Mouse (Mus musculus): ENCODE results near the gene Sec23ip. TPM values are rescaled to one million over a fixed set of nuclear protein-coding genes. Genes with fewer than 3 reads are reported as not detected.
A peak's percentile ranks its signal among the peaks of the same experiment; 100 is the strongest.
"Not testable (repeated sequence)": the region's sequence is repeated elsewhere in the genome, so short reads cannot be mapped to it uniquely, and the experiment has no call there.

The Sec23ip gene
- polyA plus RNA-seq (2016; fragmentation: Nextera tagmentation; extraction: Ambion mirVana), result 27.4 and 27.7 TPM in 2 replicates

DNA sequence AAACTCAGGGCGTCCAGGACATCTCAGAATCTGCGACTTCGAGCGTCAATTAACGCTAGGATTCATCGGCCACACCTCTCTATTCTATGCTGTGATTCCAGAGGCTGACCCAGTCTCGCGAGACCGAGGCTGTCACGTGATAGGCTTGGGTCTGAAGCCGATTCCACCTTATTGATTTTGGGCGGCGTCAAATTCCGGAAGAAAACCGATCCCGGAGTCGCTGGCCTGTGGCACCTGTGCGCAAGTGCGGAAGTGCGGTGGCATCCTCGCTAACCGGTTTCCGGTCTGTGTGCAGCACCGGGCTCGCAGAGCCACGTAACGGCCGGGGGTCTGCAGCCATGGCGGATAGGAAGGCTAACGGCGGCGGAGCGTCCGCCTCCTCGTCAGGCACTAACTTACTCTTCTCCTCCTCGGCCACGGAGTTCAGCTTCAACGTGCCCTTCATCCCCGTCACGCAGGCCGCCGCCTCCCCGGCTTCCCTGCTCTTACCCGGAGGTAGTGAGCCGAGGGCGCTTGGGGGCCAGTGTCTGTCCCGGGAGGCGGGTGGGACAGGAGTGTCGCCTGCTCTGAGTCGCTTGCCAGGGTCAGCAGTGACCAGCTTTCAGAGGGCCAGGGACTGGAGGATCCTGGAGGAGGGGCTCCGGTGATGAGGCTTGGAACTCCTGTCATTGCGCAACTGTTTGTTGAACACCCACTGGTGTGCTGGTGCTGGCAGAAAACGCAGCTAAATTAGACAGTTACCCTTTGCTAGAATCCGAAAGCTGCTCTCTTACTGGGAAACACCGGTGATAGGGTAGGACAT, at the start of gene Sec23ip:
TSS of gene Sec23ip (plus strand) at position 260 of the 802 bp plus-strand sequence.
- peak within 1 kb of the TSS; percentile 82 for H3K4me2 ChIP-seq
- H3K9ac ChIP-seq, result peak within 1 kb of the TSS; percentile 91
- peaks cover 20% of the 10 kb centered on the region for H3K36me3 ChIP-seq
- peaks cover 55% of the 10 kb centered on the region for H3K4me1 ChIP-seq
- H3K9me3 ChIP-seq (replicated peaks), result no peaks in the 10 kb centered on the region
- peaks cover 14% of the 10 kb centered on the region; the same call in 1 of the 2 replicates for H3K27me3 ChIP-seq (replicated peaks)
- peak; percentile 82 for ATAC-seq
- WGBS (ENCODE audit: insufficient replicate concordance), result under 1% methylated on average over 55 of the region's 55 CpGs
- peak within 1 kb of the TSS; percentile 82 for H3K27ac ChIP-seq
- peak within 1 kb of the TSS; percentile 96 for H3K4me3 ChIP-seq

DNA sequence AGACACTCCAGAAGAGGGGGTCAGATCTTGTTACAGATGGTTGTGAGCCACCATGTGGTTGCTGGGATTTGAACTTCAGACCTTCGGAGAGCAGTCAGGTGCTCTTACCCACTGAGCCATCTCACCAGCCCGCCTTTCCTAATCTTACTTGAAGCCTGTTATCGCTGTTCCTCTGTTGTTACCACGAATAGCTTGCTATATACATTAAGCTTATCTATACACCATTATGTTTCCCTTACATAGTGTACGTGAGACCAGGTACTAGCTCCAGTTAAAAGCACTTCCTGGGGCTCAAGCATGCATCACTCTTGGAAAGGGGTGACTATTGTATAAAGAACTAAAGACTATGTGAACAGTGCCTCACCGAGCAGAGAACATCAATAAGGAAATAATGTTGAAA, 44.8 kb upstream of the Sec23ip start:
- H3K9me3 ChIP-seq (replicated peaks); H3K27ac ChIP-seq; H3K4me3 ChIP-seq; H3K9ac ChIP-seq; H3K27me3 ChIP-seq (replicated peaks); H3K4me2 ChIP-seq; H3K4me1 ChIP-seq: not testable (repeated sequence)
- WGBS (ENCODE audit: insufficient replicate concordance), result 56% methylated on average over 6 of the region's 6 CpGs
- ATAC-seq, result peak; percentile 54; the same call in 1 of the 2 replicates
- peaks cover 90% of the 10 kb centered on the region for H3K36me3 ChIP-seq

DNA sequence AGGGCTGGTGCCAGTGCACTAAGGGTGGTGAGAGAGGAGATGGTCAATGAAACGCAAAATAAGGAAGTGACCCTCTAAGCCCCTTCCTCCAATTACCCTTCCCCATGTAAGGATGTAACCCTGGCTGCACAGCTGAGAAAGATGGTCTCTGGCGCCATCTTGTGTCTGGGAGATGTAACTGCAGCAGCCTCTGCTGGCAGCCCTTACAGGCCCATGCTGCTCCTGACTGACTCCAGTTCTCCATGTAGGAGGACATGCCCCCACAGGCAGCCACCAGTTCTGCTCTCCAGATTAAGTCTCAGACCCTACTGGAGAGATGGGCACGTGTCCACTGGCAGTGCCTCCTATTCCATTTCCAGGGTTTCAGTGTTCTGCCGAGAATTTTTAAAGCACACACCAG, 39.0 kb upstream of the Sec23ip start:
- no peak overlapping the region for H3K9ac ChIP-seq
- no peak overlapping the region for H3K4me3 ChIP-seq
- H3K4me1 ChIP-seq, result no peaks in the 10 kb centered on the region
- no peak overlapping the region for H3K4me2 ChIP-seq
- ATAC-seq, result peak; percentile 63
- H3K27me3 ChIP-seq (replicated peaks), result no peaks in the 10 kb centered on the region
- H3K9me3 ChIP-seq (replicated peaks), result no peaks in the 10 kb centered on the region
- 25% methylated on average over 4 of the region's 4 CpGs for WGBS (ENCODE audit: insufficient replicate concordance)
- peaks cover 96% of the 10 kb centered on the region for H3K36me3 ChIP-seq
- H3K27ac ChIP-seq, result no peak overlapping the region

DNA sequence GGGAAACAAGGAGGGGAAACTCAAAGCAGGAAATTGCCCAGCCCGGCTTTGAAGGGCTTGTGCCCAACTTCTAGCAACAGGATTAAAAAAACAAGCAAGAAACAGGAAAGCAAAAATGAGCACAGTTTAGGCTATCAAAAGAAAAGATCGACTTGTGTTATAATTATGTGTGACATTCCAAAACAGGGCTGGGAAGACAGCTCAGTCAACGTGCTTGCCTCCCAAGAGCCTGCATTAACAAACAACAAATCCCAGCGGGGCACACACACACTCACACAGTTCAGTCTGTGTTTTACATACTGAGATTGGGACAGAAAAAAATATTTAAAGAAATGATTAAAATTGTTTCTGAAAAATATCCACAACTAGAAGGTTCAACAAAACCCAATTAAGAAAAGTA, 26.8 kb upstream of the Sec23ip start:
- Histone ChIP-seq H3K4me1 (no peaks in the 10 kb centered on the region), H3K9ac (no peak overlapping the region), H3K4me2 (no peak overlapping the region), H3K27ac (no peak overlapping the region), H3K9me3 (replicated peaks) (no peaks in the 10 kb centered on the region), H3K36me3 (peaks cover 94% of the 10 kb centered on the region), H3K27me3 (replicated peaks) (no peaks in the 10 kb centered on the region), H3K4me3 (no peak overlapping the region)
- no peak for ATAC-seq
- WGBS (ENCODE audit: insufficient replicate concordance), result 72% methylated on average over 4 of the region's 4 CpGs

DNA sequence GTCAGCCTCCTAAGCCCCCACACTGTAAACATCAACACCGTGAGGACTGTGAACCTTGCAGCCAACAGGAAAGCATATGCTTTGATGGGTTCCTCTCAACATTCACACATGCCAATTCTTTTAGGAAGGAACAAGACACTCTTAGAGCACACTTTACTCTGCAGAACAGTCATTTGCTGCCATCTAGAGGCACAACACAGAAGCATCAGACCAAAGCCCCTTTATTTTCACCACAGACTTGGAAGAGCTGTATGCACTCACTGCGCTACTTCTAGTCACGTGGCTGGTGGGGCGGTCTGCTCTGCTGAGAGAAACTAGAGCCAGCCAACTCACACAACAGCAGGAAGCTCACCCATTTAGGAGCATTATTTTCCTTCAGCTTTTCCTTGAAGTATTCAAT, 20.0 kb upstream of the Sec23ip start:
- Histone ChIP-seq H3K27me3 (replicated peaks) (no peaks in the 10 kb centered on the region), H3K9ac (no peak overlapping the region), H3K27ac (0 out of 2 replicates have a peak overlapping the region, but pooled peaks have one; percentile 6), H3K9me3 (replicated peaks) (no peaks in the 10 kb centered on the region), H3K4me3 (no peak overlapping the region), H3K36me3 (peaks cover 49% of the 10 kb centered on the region), H3K4me1 (peaks cover 46% of the 10 kb centered on the region), H3K4me2 (no peak overlapping the region)
- peak; percentile 64; the same call in 1 of the 2 replicates for ATAC-seq
- WGBS (ENCODE audit: insufficient replicate concordance), result 47% methylated on average over 4 of the region's 4 CpGs

DNA sequence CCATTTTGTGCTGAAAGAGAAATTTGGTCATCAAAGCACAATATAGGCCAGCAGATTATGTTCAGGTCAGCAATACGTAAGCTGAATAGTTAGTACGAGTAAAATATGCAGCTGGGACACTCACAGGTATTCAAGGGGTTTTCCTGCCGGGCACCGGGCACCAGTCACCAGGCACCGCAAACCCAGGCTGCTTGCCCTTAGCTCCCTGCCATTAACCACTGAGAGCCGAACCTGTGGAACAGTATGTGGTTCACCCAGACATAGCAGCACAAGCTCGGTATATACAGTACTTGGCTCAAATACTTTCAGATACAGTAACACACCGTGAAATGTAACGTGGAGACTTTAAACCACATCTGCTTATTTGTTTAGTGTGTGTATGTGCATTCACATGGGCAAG, 19.6 kb upstream of the Sec23ip start:
- Histone ChIP-seq H3K36me3 (peaks cover 46% of the 10 kb centered on the region), H3K4me2 (no peak overlapping the region), H3K9me3 (replicated peaks) (no peaks in the 10 kb centered on the region), H3K27ac (no peak overlapping the region), H3K4me3 (no peak overlapping the region), H3K27me3 (replicated peaks) (no peaks in the 10 kb centered on the region), H3K4me1 (peaks cover 46% of the 10 kb centered on the region), H3K9ac (no peak overlapping the region)
- ATAC-seq, result no peak
- WGBS (ENCODE audit: insufficient replicate concordance), result 84% methylated on average over 9 of the region's 9 CpGs

DNA sequence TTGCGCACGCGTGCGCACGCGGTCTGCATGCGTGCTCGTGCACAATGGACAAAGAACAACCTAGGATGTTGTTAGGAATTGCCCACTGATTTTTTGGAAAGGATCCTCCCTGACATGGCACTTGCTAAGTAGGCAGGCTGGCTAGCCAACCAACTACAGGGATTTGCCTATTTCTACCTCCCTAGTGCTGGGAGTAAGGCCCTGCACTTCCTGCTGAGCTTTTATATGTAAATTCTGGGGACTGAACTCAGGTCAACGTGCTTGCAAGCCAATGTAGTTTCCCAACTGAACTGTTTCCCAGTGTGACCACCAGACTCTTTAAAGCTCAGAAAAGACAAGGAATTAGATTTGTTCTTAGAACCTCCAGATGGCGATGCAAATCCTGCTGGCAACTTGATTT, 17.7 kb upstream of the Sec23ip start:
- peaks cover 28% of the 10 kb centered on the region for H3K36me3 ChIP-seq
- no peaks in the 10 kb centered on the region for H3K9me3 ChIP-seq (replicated peaks)
- no peak overlapping the region for H3K4me3 ChIP-seq
- WGBS (ENCODE audit: insufficient replicate concordance), result 84% methylated on average over 10 of the region's 10 CpGs
- no peak overlapping the region for H3K9ac ChIP-seq
- peaks cover 58% of the 10 kb centered on the region for H3K4me1 ChIP-seq
- no peak overlapping the region for H3K4me2 ChIP-seq
- no peak for ATAC-seq
- H3K27me3 ChIP-seq (replicated peaks), result no peaks in the 10 kb centered on the region
- H3K27ac ChIP-seq, result no peak overlapping the region

DNA sequence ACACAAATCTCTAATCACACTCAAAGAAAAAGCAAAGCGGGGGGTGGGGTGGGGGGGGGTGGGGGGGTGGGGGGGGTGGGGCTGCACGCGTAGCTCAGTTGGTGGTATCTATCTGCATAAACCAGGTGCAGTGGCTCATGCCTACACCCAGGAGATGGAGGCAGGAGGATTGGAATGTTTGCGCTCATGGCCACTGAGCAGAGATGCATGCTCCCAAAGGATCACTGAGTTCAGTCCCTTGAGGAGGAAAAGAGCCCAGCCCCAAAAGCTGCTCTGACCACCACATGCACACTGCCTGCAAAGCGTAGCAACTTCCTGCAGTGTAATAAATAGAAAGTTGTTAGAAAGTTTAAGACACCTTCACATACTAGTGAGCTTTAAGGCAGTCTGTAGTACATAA, 17.0 kb upstream of the Sec23ip start:
- Histone ChIP-seq H3K9me3 (replicated peaks) (no peaks in the 10 kb centered on the region), H3K4me2 (no peak overlapping the region), H3K4me1 (peaks cover 62% of the 10 kb centered on the region), H3K4me3 (no peak overlapping the region), H3K27ac (no peak overlapping the region), H3K27me3 (replicated peaks) (no peaks in the 10 kb centered on the region), H3K36me3 (peaks cover 22% of the 10 kb centered on the region), H3K9ac (no peak overlapping the region)
- 52% methylated on average over 5 of the region's 5 CpGs for WGBS (ENCODE audit: insufficient replicate concordance)
- ATAC-seq, result no peak

DNA sequence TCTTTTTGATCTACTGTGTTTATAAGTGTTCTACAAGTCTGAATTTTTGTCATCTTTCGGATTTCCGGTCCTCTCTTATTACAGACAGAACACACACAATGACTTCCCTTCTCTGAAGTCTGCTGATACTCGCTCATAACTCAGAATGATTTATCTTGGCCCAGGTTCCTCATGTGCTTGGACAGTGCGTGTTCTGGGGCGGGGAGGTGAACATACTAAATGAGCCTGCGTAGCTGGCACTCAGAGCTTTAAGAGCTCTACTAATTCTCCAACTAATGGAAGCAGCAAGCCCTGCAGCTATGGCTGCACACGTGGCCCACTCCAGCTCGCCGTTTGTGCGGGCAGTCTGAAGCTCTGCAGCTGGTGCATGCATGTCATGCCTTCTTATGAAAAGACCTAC, 16.0 kb upstream of the Sec23ip start:
- Histone ChIP-seq H3K27me3 (replicated peaks) (no peaks in the 10 kb centered on the region), H3K4me3 (no peak overlapping the region), H3K4me2 (no peak overlapping the region), H3K9ac (no peak overlapping the region), H3K4me1 (peaks cover 65% of the 10 kb centered on the region), H3K9me3 (replicated peaks) (no peaks in the 10 kb centered on the region), H3K36me3 (peaks cover 15% of the 10 kb centered on the region), H3K27ac (no peak overlapping the region)
- no peak for ATAC-seq
- WGBS (ENCODE audit: insufficient replicate concordance), result 72% methylated on average over 10 of the region's 10 CpGs

DNA sequence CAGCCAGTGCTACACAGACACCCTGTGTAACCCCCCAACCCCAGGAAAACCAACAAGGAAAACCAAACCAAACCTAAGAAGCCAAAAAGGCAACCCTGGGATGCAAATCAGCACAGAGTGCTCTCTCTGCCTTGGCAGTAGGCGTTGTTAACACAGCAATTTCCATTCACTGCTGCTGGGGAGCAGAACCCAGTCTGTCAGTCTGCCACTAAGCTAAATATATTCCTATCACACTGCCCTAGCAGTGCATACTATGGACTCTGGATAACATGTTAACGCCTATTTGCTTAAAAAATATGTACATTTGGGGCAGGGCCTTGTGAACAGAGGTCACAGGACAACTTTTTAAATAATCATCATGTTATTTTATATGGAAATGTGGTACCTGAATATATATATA, 13.2 kb upstream of the Sec23ip start:
- no peak for ATAC-seq
- peaks cover 21% of the 10 kb centered on the region for H3K36me3 ChIP-seq

DNA sequence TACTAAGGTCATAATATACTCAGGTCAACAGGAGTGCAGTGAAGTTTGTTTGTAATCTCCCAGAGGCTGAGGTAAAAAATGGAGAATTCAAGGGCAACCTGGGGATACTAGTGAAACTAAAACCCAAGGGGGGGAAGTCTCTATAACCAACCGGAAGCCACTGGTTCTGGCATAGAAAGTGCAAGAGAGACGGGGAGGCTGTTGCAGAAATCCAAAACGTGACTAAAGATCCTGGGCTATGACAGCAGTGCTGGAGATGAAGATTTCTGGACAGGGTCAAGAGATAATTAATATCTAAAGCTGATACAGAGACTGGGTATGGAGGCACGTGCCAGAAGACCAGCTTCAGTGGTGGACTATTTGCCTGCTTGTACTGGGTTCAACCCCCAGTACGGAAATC, 6.7 kb upstream of the Sec23ip start:
- H3K36me3 ChIP-seq, result peaks cover 15% of the 10 kb centered on the region
- H3K27ac ChIP-seq, result peak overlapping the region; percentile 5; the same call in 1 of the 2 replicates
- WGBS (ENCODE audit: insufficient replicate concordance), result 42% methylated on average over 5 of the region's 5 CpGs
- H3K9ac ChIP-seq, result no peak overlapping the region
- ATAC-seq, result no peak
- H3K9me3 ChIP-seq (replicated peaks), result no peaks in the 10 kb centered on the region
- peak overlapping the region; percentile 96 for H3K4me2 ChIP-seq
- H3K27me3 ChIP-seq (replicated peaks), result peaks cover 14% of the 10 kb centered on the region; the same call in 1 of the 2 replicates
- peak overlapping the region; percentile 97 for H3K4me3 ChIP-seq
- H3K4me1 ChIP-seq, result peaks cover 43% of the 10 kb centered on the region

More for the DNA sequence above, 13.2 kb upstream of the Sec23ip start:
- Histone ChIP-seq H3K4me3 (no peak overlapping the region), H3K9me3 (replicated peaks) (no peaks in the 10 kb centered on the region), H3K4me2 (no peak overlapping the region), H3K9ac (no peak overlapping the region), H3K27me3 (replicated peaks) (no peaks in the 10 kb centered on the region), H3K4me1 (peaks cover 56% of the 10 kb centered on the region), H3K27ac (no peak overlapping the region)
- 70% methylated on average over 2 of the region's 2 CpGs for WGBS (ENCODE audit: insufficient replicate concordance)

DNA sequence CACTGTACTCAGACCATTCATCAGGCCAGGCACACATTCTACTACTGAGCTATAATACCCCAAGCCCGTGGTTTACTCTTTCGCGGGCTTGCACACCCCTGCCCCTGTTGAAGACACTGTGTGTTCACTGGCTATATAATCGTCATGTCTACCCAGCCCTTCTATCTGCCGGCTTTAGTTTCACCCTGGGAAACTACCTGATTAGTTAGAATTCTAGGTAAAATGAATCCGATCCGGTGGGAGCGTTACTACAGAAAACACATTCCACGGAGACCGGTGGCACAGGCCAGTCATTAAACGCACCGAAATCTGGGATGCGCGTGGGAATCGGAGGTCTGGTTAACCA, 5.7 kb upstream of the Sec23ip start:
- Histone ChIP-seq H3K4me2 (peak overlapping the region; percentile 96), H3K27me3 (replicated peaks) (peaks cover 14% of the 10 kb centered on the region; the same call in 1 of the 2 replicates), H3K9ac (peak overlapping the region; percentile 97), H3K4me3 (peak overlapping the region; percentile 97), H3K4me1 (peaks cover 44% of the 10 kb centered on the region), H3K9me3 (replicated peaks) (no peaks in the 10 kb centered on the region), H3K36me3 (peaks cover 15% of the 10 kb centered on the region), H3K27ac (no peak overlapping the region)
- 2% methylated on average over 15 of the region's 15 CpGs for WGBS (ENCODE audit: insufficient replicate concordance)
- ATAC-seq, result no peak
